In genomic region chr7:118902944-118903343, GRCm38 (mm10) we compare ENCODE assay signal across 8 mouse cellular contexts. TPM values are rescaled to one million over a fixed set of nuclear protein-coding genes. Genes with fewer than 3 reads are reported as not detected.
DNase-seq lines count a peak whose midpoint lies in the region; ATAC-seq lines count a peak whose summit lies in the region.

No protein-coding gene starts in this region.

- H3K4me1 ChIP-seq in embryonic facial prominence, embryonic 13.5 days = peaks cover 25% of the 10 kb centered on the region

- peak overlapping the region; percentile 79 for H3K27ac ChIP-seq in embryonic facial prominence, embryonic 13.5 days

- DNase-seq in layer of hippocampus, postnatal 14 days (ENCODE audit: low spot score in 2 of 2) = peak; percentile 26 to 30
- DNase-seq in layer of hippocampus, adult 8-10 months (ENCODE audit: low spot score in 2 of 2) = no peak
- peak; percentile 30 to 31 for DNase-seq in heart, postnatal 14 days
- peak; percentile 69 to 74 for DNase-seq in lung, adult 18-20 months
- DNase-seq in testis, postnatal 14 days (ENCODE audit: low spot score) = peak; percentile 19
- DNase-seq in cerebellum, adult 11 months = no peak
- DNase-seq in spleen, adult 18-20 months = no peak

- peak; percentile 70 for ATAC-seq in embryonic facial prominence, embryonic 13.5 days (ENCODE audit: insufficient number of reproducible peaks, insufficient read depth, low FRiP score, low TSS enrichment, low read depth)

- 23% methylated on average over 13 of the region's 13 CpGs for WGBS in embryonic facial prominence, embryonic 13.5 days

- no peak overlapping the region for H3K9ac ChIP-seq in embryonic facial prominence, embryonic 13.5 days

- peak overlapping the region; percentile 38 for H3K4me2 ChIP-seq in embryonic facial prominence, embryonic 13.5 days

- no peaks in the 10 kb centered on the region for H3K9me3 ChIP-seq in embryonic facial prominence, embryonic 13.5 days

- no peaks in the 10 kb centered on the region for H3K27me3 ChIP-seq in embryonic facial prominence, embryonic 13.5 days

- H3K4me3 ChIP-seq in embryonic facial prominence, embryonic 13.5 days = peak overlapping the region; percentile 2; the same call in 1 of the 2 replicates

- H3K36me3 ChIP-seq in embryonic facial prominence, embryonic 13.5 days = no peaks in the 10 kb centered on the region

- intact Hi-C loops in heart, postnatal 14 days (cut with DNase I) = no loop called here

RNA-seq across cellular contexts. Expression of gene Knop1, which starts 46.9 kb away (rescaled TPM):
- 10 to 100 TPM; 33.2 to 38.0 TPM for total RNA-seq in layer of hippocampus, postnatal 14 days (2021)
- total RNA-seq in layer of hippocampus, adult 8-10 months (2022) = 10 to 100 TPM; 23.2 to 30.3 (median 26.3) TPM
- 135 and 144 TPM in 2 replicates for polyA plus RNA-seq in embryonic facial prominence, embryonic 13.5 days (2015; fragmentation: Nextera tagmentation; extraction: Ambion mirVana)
- total RNA-seq in heart, postnatal 14 days (2021) = 10 to 100 TPM; 16.9 to 18.4 TPM

RNA-seq across cellular contexts. Expression of gene Iqck, which starts 47.4 kb away (rescaled TPM):
- 1 to 10 TPM; 3.6 to 3.7 TPM for total RNA-seq in layer of hippocampus, postnatal 14 days (2021)
- 1 to 10 TPM; 2.8 to 5.7 (median 4.5) TPM for total RNA-seq in layer of hippocampus, adult 8-10 months (2022)
- 3.0 and 3.3 TPM in 2 replicates for polyA plus RNA-seq in embryonic facial prominence, embryonic 13.5 days (2015; fragmentation: Nextera tagmentation; extraction: Ambion mirVana)
- under 1 TPM; 0.27 to 0.60 TPM for total RNA-seq in heart, postnatal 14 days (2021)

Comparison
In these comparisons a context has a peak if more than half of its experiments do, and no peak if none do; other contexts are left out.
1. DNase-seq: peak in layer of hippocampus, postnatal 14 days (2 of 2), heart, postnatal 14 days (2 of 2), lung, adult 18-20 months (2 of 2) and testis, postnatal 14 days (single experiment); none in layer of hippocampus, adult 8-10 months (0 of 2), cerebellum, adult 11 months (single experiment) and spleen, adult 18-20 months (0 of 2).